Mouse (Mus musculus) MEL-GATA-1-ER (cell line): Measurements from ENCODE around the gene Nup93.
"Not testable (repeated sequence)": the region's sequence is repeated elsewhere in the genome, so short reads cannot be mapped to it uniquely, and the experiment has no call there.

ENCODE experiments used
- DNase-seq: peaks from one replicate; pipeline ENCODE4 v3.0.0-alpha.2; 2012; ENCODE audit warnings: low read depth; ENCODE audit errors: extremely low read depth

Nup93 gene

DNA sequence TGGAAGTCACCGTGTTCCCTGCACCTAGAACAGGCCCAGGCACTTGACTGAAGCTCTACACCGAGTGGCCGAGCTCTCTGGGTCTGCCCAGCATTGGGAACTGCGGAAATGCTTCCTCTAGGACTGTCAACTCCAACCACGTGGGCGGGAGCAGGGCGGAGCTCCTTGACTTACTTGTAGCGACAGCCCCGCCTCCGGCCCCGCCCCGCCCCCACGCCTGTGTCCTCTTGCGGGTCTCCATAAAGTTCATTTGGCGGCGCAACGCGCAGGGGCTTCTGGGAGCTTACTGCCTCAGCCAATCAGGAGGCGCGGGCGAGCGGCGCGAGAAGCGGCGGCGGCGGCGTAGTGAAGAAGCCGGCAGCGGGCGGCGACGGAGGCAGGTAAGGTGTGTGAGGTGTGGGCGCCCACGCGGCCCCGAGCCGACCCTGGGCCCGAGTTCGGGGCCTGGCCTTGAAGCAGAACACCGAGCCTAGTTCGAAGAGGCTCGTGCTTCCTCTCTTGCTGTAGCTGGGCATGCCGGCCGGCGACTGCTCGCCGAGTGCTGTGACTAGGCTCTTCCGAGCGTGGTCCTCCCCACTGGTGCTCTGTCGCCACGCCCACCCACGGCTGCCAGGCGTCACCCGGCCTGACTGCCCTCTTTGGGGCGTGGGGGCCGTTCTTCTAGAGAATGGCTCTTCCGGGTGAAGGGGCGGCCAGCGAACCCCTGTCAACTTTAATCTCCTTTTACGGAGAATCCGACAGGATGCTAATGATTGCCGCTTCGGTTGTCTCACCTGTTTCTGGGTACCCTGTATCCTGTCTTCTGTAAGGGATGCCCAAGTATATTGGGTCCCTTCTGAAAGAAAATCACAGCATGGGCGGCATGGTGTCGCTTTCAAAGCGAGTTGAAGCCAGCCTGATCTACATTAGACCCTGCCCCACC is at the start of gene Nup93:
Gene Nup93, plus strand, starts transcription at position 313 of the 922 bp plus-strand sequence.
- peak; percentile 95 for DNase-seq

DNA sequence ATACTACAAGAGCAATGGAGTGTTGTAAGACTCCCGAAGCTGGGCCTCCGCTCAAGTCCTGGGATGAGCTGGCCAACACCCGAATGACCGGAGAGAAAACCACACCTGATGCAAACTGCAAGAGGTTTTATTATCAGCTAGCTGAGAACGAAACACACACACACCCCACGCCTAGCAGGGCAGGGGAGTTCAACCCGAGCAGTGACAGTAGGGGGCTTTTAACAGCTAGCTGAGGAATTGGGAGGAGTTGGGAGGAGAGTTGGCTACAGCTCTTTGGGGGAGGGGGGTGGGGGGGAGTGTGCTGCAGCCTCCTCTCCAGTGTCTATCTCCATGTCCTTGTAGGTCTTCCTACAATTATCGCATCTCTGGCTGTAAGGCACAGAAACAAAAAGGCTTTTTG is 48.6 kb upstream of the Nup93 start:
- not testable (repeated sequence) for DNase-seq

DNA sequence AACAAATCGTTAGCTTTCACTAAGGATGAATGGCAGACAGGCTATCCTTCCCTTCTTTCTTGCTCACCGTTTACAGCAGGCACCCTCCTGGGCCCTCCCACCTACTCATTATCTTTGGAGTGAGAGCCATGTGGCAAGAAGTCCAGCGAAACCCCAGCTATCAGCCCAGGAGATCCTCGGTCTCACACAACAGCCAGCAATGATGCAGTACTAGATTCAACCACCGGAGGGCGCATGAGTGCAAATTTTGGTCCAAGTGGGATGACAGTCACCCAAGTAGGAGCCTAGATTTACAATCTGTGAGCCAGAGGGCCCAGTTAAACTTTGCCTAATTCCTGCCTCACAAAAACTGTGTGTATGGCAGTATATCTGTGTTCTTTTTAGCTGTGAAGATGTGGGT is 47.1 kb upstream of the Nup93 start:
- peak; percentile 69 for DNase-seq

DNA sequence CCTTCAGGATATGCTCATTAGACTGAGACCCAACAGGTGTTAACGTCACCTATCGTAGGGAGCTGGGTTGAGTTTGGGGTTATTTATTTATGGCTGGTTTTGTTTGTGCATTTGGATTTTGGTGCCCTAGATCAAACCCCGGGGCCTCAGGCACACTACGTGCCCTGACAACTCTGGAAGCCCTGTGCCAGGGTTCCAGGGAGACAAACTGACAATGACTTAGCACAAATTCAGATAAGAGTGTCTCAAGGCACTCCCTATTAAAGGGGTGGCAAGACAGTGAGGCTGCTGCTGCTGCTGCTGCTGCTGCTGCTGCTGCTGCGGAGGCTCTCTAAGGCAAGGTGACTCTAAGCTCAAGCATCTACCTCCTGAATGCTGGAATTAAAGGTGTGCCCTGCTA is 44.8 kb upstream of the Nup93 start:
- DNase-seq = peak; percentile 59

DNA sequence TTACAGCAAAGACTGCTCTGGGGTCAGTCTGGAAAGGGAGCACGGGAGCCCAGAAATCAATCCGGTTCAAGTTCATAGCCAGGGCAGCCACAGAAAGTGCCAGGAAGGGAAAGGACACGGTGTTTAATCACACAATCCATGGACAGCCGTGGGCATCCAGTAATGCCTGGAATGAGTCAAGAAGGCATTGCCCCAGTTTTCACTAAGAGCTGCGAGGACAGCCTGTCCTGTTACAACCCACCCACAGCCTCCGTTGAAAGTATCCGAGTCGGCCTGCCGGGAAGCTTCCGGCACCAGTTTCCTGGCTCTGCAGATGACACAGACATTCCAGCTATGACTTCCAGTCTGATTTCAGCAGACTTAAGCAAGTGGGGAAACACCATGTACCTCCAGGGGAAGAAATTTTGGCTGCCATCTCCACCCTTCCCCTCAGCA is 43.0 kb upstream of the Nup93 start:
- DNase-seq = no peak

DNA sequence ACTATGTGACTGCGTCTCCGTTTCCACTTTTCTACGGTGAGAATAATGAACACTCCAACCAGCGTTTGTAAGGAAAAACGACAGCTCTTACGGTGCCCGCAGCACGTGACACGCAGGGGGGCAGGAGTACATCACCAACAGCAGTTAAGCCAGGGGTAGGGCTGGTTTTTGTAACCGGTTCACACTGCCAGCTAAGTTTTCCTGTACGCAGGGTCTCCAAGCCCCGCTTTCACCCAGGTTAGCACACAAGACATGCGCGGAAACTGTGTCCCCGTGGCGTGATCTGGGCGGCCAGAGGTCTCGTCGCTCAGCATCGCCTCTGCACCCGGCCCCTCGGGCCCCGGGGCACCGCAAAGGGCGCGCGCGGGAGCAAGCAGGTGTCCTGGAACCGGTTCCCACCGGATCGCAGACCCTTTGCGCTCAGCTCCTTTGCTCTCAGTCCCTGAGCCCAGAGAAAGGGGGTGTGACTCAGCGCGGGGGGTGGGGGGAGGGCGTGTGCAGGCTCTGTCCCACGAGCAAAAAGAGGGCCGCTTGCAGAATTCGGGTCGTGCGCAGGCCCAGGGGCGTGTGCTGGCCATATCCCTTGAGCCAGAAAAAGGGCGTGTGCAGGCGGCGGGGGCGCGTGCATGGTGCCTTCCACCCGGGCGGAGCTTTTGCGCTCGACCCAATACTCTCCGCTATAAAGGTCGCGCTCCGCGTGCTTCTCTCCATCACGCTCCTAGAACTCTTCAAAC is 42.1 kb upstream of the Nup93 start, which contains the start of gene Mt2:
Gene Mt2, plus strand, starts transcription at position 590 of the 734 bp plus-strand sequence.
- DNase-seq = peak; percentile 76

DNA sequence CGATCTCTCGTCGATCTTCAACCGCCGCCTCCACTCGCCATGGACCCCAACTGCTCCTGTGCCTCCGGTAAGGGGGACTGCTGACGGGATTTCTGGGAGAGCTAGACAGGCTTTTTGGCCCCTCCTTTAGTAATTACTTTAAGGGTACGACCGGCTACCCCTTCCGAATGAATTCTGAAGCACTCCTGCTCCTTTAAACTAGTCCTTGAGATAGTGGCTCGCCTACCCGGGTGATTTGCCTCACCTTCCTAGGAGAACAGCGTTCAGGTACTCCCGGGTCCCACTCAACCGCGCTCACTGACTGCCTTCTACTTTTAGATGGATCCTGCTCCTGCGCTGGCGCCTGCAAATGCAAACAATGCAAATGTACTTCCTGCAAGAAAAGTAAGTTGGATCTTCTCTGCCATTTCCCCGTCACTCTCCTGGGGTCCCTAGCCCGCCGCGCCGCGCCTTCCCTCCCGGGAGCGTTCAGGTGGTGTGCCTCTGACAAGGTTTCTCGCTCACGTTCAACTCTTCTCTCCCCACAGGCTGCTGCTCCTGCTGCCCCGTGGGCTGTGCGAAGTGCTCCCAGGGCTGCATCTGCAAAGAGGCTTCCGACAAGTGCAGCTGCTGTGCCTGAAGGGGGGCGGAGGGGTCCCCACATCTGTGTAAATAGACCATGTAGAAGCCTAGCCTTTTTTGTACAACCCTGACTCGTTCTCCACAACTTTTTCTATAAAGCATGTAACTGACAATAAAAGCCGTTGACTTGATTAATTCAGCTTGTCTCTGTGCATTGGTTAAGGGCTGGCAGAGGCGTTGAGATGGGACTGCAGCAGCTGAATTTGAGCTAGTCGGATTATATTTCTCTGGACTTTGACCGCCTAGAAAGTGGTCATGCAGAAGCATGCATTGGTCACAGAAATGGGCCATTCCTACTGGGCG is 41.3 kb upstream of the Nup93 start:
- DNase-seq = no peak

DNA sequence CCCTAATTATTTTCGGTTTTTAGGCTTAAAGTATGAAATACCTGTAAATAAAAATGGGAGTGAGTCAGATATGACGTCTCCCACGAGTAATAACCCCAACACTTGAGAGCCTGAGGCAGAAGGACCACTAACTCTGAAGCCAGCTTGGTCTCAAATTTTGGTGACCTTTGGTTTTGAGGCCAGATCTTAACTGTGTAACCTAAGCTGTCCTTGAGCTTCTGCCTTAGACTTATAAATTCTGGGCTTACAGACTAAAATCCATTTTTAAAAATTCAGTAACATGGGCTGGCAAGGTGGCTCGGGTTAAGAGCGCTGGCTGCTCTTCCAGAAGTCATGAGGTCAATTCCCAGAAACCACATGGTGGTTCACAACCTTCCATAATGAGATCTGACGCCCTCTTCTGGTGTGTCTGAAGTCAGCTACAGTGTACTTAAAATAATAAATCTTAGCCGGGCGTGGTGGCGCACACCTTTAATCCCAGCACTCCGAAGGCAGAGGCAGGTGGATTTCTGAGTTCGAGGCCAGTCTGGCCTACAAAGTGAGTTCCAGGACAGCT is 40.4 kb upstream of the Nup93 start:
- no peak for DNase-seq

DNA sequence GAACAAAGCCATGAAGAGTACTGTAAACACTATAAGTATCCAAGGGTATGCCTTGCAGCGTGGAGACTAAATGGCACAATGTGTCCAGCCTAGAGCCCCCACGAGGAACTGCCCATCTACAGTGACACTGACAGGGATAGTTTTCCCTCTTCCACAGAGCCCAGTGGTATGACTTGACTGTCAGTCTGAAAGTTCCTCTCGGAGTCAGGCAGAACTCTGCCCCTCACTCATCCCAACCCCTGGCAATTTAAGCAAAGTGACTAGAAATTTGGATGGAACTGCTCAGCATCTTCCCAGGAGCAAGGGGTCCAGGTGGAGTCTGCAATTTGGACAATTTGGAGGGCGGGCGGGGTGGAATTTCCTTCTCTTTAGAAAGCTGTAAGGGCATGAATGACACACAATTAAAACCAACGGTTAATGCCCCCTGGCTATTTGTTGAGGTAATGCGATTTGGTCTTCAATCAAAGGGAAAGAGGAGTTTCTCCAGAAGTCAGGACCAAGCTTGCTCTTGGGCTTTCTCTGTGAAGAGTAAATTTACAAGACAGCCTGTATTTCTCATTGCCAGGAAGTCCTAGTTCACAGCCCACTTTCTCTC is 39.6 kb upstream of the Nup93 start:
- no peak for DNase-seq

DNA sequence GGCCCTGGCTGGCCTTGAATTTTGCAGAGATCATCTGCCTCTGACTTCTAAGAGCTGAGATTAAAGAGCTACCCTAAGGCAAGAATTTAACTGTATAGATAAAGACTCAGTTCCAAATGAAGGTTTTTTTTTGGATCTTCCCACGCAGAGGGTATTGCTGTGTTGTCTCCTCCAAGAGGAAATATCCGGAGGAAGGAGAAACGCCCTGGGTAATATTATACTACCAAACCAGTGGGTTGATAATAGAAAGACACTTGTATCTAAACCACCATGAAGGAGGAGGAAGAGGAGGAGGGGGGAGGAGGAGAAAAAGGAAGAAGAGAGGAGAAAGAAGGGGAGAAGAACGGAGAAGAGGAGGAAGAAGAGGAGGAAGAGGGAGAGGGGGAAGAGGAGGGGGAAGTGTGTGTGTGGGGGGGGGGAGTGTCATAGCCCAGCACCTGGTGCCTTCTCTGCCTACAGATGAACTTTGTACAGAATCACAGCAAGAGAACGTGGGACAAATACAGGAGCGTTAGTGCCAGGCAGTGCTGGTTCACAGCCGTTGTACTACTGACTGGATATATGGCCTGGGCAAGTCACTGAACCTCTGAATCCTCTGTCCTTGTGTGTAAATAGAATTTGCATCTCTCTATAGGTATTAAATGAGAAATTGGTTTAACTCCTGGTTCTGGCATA is 36.5 kb upstream of the Nup93 start:
- no peak for DNase-seq

DNA sequence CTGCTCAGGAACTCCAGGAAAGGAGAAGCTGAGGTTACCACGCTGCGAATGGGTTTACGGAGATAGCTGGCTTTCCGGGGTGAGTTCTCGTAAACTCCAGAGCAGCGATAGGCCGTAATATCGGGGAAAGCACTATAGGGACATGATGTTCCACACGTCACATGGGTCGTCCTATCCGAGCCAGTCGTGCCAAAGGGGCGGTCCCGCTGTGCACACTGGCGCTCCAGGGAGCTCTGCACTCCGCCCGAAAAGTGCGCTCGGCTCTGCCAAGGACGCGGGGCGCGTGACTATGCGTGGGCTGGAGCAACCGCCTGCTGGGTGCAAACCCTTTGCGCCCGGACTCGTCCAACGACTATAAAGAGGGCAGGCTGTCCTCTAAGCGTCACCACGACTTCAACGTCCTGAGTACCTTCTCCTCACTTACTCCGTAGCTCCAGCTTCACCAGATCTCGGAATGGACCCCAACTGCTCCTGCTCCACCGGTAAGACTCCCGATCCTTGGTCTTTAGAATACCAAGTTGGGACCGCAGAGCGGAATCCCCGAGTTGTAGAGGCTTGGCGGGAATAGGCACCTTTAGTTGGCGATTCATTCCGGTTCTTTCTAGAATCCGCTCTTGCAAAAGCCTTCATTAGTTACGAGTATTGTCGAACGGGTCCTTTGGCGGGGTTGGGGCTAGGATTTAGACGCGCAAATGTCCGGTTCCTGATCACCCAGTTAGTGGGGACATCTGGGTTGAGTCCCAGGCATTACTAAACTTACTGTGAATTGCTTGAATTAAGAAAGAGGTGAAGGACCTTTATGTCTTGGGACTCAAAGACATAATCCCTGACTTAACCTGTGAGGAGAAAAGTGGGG is 35.3 kb upstream of the Nup93 start, which contains the start of gene Mt1:
Gene Mt1, plus strand, starts transcription at position 226 of the 856 bp plus-strand sequence.
- DNase-seq = peak; percentile 99

DNA sequence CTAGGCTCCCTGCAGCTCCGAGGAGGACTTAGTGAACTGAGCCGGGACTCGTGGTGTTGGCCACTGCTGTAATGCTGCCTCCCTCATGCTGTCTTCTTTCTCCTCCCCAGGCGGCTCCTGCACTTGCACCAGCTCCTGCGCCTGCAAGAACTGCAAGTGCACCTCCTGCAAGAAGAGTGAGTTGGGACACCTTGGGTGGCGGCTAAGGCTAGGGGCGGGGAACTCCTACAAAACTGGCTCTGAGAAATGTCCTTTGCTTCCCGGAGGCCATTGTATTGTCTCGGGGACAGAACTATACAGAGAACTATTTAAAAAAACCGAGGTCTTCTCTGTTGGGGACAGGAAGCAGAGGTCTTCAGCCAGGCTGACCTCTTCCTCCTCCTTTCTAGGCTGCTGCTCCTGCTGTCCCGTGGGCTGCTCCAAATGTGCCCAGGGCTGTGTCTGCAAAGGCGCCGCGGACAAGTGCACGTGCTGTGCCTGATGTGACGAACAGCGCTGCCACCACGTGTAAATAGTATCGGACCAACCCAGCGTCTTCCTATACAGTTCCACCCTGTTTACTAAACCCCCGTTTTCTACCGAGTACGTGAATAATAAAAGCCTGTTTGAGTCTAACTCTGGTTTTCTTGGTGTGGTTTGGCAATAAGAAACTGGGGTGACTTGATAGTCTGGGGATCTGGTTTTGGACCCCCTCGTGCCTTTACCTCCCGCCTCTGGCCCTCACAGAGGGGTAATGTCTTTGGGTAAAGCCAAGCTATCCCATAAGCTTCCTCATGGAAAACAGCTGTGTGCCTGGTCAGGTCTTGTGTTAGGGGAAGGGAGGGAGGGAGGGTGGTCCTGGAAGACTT is 34.4 kb upstream of the Nup93 start:
- DNase-seq = no peak

DNA sequence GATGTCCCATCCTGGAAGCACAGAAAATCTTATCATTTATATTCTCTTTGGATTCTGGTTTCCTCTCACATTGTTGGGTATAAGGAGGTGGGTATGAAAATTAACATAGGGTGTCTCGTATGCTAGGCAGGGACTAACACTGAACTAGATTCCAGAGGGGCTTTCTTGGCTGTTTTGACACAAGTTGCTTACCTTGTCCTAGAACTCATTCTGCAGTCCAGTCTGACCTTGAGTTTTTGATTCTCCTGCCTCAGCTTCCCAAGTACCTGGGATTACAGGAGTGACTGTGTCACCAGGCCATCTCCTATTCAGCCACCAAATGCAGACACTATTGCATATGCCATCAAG is 33.8 kb upstream of the Nup93 start:
- no peak for DNase-seq

DNA sequence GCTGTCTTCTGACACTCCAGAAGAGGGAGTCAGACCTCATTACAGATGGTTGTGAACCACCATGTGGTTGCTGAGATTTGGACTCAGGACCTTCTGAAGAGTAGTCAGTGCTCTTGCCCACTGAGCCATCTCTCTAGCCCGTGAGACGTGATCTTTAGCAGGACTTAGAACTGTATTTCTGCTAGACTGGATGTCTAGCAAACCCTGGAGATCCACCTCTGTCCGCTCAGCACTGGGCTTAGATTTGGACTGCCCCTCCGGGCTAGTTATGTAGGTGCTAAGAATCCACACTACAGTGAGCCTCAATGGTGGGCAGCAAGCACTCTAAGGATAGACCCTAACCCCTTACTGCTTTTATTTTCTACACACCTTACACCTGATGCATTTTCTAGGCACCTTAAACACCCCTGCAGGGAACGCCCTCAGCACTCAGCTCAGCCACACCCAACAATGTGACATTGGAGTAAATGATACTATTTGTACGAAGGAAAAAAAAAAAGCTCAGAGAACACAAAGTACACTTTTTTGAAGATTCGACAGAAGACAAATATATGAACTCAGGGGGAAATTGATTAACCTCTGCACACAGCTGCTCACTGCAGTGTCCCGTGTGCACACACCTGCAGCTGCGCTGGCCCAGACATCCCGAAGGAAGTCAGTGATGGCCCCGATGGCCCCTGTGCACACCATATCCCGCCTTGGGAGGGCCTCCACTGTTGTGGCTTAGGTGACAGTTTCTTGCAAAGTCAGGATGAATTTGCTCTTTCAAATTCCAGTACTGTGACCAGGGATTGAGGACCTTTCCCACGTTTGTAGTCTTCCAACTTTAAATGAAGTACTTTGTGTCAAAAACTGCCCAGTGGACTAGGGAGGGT is 32.1 kb upstream of the Nup93 start:
- no peak for DNase-seq

DNA sequence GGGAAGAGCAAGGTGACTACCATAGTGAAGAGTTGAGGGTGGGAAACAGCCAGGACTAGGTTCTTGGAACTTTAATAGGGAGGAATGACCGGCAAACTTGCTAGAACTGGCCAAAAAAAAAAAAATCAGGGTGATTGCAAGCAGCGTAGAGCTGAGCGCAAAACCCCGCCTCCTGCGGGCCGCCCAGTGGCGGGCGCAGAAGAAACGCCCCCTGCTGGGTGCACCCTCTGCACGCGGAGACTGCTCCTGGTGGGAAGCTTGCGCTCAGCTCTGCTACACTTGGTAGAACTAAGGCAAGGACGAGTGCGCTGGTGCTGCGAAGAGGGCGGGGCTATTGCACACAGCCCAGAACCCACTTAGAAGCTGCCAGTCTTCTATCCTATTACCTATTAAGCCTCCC is 31.2 kb upstream of the Nup93 start:
- peak; percentile 84 for DNase-seq

DNA sequence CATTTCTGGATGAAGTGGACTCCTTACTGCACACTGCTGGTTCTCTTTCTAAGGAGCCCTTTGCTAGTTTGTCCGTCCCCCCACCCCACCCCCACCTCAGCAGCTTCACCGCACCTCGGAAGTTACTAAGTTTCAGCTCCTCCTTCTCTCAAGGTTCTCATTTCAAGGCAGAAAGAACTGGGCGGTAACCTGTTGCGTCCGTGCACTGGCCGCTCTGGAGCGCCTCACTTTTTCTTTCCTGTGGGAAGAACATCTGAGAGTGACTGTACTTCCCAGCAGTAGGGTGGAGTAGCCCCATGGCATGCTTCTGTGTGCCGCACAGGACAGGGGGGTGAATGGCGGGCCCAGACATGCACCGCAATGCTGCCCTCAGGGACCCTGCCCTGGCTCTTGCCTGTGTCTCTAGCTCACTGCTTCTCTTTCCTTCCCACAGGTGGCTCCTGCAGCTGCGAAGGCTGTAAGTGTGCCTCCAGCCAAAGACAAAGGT is 30.0 kb upstream of the Nup93 start:
- no peak for DNase-seq

DNA sequence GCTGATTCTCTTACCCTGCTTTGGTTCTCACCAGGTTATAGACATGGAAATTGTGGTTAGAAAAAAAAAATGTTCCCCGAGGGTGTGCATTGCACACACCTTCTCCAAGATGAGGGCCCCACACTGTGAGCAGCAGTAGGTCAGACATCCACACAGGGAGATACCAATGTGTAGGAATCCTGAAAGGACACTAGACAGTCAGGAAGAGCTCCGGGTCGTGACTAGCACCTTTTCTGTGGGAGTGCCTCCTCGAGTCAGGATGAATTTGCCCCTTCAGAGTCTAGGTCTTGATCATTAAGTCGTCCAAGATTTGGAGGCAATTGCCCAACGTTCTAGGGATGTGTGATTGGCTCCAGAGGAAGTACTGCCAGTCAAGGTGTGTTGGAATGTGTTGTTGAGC is 28.6 kb upstream of the Nup93 start:
- DNase-seq = no peak
